Comparison of ENCODE assay signal across 23 mouse cellular contexts in the genomic region with DNA sequence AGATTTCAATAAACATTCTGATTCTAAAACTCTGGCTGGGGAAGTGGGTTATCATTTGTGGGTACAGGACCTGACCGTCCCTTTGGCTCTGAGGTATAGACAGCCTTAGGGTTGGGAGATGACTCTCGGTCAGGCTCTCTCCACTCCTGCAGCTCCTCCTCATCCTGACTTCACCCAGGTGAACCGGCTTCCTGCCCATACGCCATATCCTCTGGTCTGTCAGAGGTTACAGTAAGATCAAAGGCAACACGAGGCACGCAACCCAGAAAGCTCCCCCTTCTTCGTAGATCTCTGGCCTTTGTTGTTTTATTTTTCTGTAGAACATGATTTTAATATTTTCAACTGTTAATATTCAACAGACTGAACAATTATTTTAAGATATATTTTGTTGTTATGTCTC. TPM values are rescaled to one million over a fixed set of nuclear protein-coding genes. Genes with fewer than 3 reads are reported as not detected.
"Had no signal": no experiment of that assay in that cellular context is flagged by ENCODE, and none has a peak within 500 bp of the region (broad histone marks: within the 10 kb centered on the region; RNA-seq: fewer than 3 reads in every experiment).

No protein-coding gene starts in this region.

- H3K4me3 ChIP-seq: limb, embryonic 15.5 days; liver, embryonic 13.5 days; lung, embryonic 15.5 days; myocyte; neural tube, embryonic 13.5 days had no signal

- H3K4me1 ChIP-seq: limb, embryonic 15.5 days; liver, embryonic 13.5 days; lung, embryonic 15.5 days; neural tube, embryonic 13.5 days had no signal

- H3K27ac ChIP-seq: kidney, postnatal 0 days; limb, embryonic 15.5 days; liver, embryonic 13.5 days; lung, embryonic 15.5 days; neural tube, embryonic 13.5 days had no signal

- H3K27me3 ChIP-seq: limb, embryonic 15.5 days; lung, embryonic 15.5 days; neural tube, embryonic 13.5 days had no signal

- H3K36me3 ChIP-seq: limb, embryonic 15.5 days; liver, embryonic 13.5 days; lung, embryonic 15.5 days; neural tube, embryonic 13.5 days had no signal

- ATAC-seq: intestine, postnatal 0 days; liver, postnatal 0 days had no signal

- DNase-seq: kidney, adult 8-10 months; kidney, postnatal 36 days; layer of hippocampus, adult 9-11 months; layer of hippocampus, postnatal 36 days; liver, embryonic 13.5 days; liver, postnatal 0 days; lung, postnatal 14 days; midbrain, embryonic 14.5 days; retina, postnatal 1 day; right cerebral cortex, postnatal 14 days had no signal

RNA-seq across cellular contexts. Expression of a gene that starts 1.9 kb away (rescaled TPM):
- total RNA-seq: layer of hippocampus, adult 18-20 months; layer of hippocampus, postnatal 36 days; left cerebral cortex, adult 8-10 months; left cerebral cortex, postnatal 25 days; megakaryocyte-erythroid progenitor cell, adult 5-6 weeks had no signal
- polyA plus RNA-seq: intestine, postnatal 0 days; kidney, postnatal 0 days; limb, embryonic 11.5 days; limb, embryonic 15.5 days; liver, embryonic 13.5 days; liver, postnatal 0 days; lung, embryonic 15.5 days; midbrain, embryonic 14.5 days; myocyte; neural tube, embryonic 13.5 days; spleen, adult 2 months; stomach, embryonic 16.5 days had no signal

RNA-seq across cellular contexts. Expression of a gene that starts 14.3 kb away (rescaled TPM):
- polyA plus RNA-seq: intestine, postnatal 0 days; kidney, postnatal 0 days; limb, embryonic 11.5 days; limb, embryonic 15.5 days; lung, embryonic 15.5 days; midbrain, embryonic 14.5 days; myocyte; spleen, adult 2 months; stomach, embryonic 16.5 days had no signal

RNA-seq across cellular contexts. Expression of a gene that starts 16.3 kb away (rescaled TPM):
- total RNA-seq: layer of hippocampus, adult 18-20 months; megakaryocyte-erythroid progenitor cell, adult 5-6 weeks had no signal
- polyA plus RNA-seq: intestine, postnatal 0 days; kidney, postnatal 0 days; limb, embryonic 11.5 days; limb, embryonic 15.5 days; liver, embryonic 13.5 days; liver, postnatal 0 days; lung, embryonic 15.5 days; midbrain, embryonic 14.5 days; myocyte; neural tube, embryonic 13.5 days; spleen, adult 2 months; stomach, embryonic 16.5 days had no signal

RNA-seq across cellular contexts. Expression of a gene that starts 35.8 kb away (rescaled TPM):
- total RNA-seq: layer of hippocampus, adult 18-20 months; layer of hippocampus, postnatal 36 days; left cerebral cortex, adult 8-10 months; left cerebral cortex, postnatal 25 days had no signal
- polyA plus RNA-seq: intestine, postnatal 0 days; kidney, postnatal 0 days; limb, embryonic 11.5 days; limb, embryonic 15.5 days; liver, embryonic 13.5 days; liver, postnatal 0 days; lung, embryonic 15.5 days; midbrain, embryonic 14.5 days; myocyte; neural tube, embryonic 13.5 days; spleen, adult 2 months; stomach, embryonic 16.5 days had no signal
